8 mouse cellular contexts compared by ENCODE assay signal in the genomic region with DNA sequence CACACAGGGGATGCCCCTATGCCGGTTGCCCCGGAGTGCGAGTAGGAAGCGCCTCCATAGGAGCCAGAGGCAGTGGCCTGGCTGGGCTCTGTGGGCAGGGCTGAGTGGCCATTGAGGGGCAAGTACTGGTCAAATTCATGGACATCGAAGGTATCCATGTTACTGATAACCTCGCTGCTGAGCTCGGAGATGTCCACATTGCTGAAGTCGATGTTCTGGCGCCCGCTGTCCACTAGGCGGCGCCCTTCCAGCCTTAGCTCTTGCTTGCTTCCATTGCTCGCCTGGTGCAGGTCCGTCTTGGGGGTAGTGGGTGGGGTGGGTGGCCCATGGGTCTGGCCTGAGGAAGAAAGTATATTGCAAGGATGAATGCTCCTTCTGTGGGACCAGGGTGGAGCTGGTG. TPM values are rescaled to one million over a fixed set of nuclear protein-coding genes. Genes with fewer than 3 reads are reported as not detected.
DNase-seq lines count a peak whose midpoint lies in the region; ATAC-seq lines count a peak whose summit lies in the region.

No protein-coding gene starts in this region.

- peaks cover 6% of the 10 kb centered on the region for H3K4me1 ChIP-seq in intestine, embryonic 14.5 days (replicated peaks; ENCODE audit: control insufficient read depth, insufficient read depth, low read length)
- peaks cover 19% of the 10 kb centered on the region for H3K4me1 ChIP-seq in intestine, embryonic 16.5 days (ENCODE audit: control insufficient read depth, insufficient read depth, low read length)
- H3K4me1 ChIP-seq in forebrain, embryonic 15.5 days = peaks cover 75% of the 10 kb centered on the region
- H3K4me1 ChIP-seq in intestine, embryonic 15.5 days (replicated peaks) = peaks cover 14% of the 10 kb centered on the region
- H3K4me1 ChIP-seq in midbrain, embryonic 14.5 days (ENCODE audit: control insufficient read depth, insufficient read depth, low read length) = peaks cover 29% of the 10 kb centered on the region

- H3K4me3 ChIP-seq in intestine, embryonic 14.5 days (ENCODE audit: low read depth, low read length) = no peak overlapping the region
- H3K4me3 ChIP-seq in intestine, embryonic 16.5 days (ENCODE audit: low read length) = no peak overlapping the region
- H3K4me3 ChIP-seq in forebrain, embryonic 15.5 days = peak overlapping the region; percentile 44
- no peak overlapping the region for H3K4me3 ChIP-seq in intestine, embryonic 15.5 days (replicated peaks)
- no peak overlapping the region for H3K4me3 ChIP-seq in midbrain, embryonic 14.5 days (replicated peaks; ENCODE audit: low read depth, low read length)

- ATAC-seq in intestine, embryonic 14.5 days (replicated peaks; ENCODE audit: low FRiP score, low TSS enrichment, low read depth) = no peak
- ATAC-seq in intestine, embryonic 16.5 days = no peak
- peak; percentile 26; the same call in 1 of the 2 replicates for ATAC-seq in forebrain, embryonic 15.5 days (replicated peaks)
- ATAC-seq in intestine, embryonic 15.5 days = no peak
- no peak for ATAC-seq in midbrain, embryonic 14.5 days (ENCODE audit: low FRiP score, low TSS enrichment)

- intact Hi-C loops in left cerebral cortex, postnatal 36 days (cut with DNase I) = loop anchor here (2.0 to 5.0 kb wide), 3 partner anchors 60 to 129 kb away; no protein-coding TSS in a partner anchor

- H3K27me3 ChIP-seq in intestine, embryonic 14.5 days (replicated peaks; ENCODE audit: control insufficient read depth, insufficient read depth, low read length) = peaks cover 18% of the 10 kb centered on the region
- H3K27me3 ChIP-seq in intestine, embryonic 16.5 days (replicated peaks; ENCODE audit: control insufficient read depth, insufficient read depth, low read length) = peaks cover 26% of the 10 kb centered on the region
- H3K27me3 ChIP-seq in forebrain, embryonic 15.5 days = 0 out of 2 replicates have a peak, but pooled peaks cover 3% of the 10 kb centered on the region
- peaks cover 24% of the 10 kb centered on the region for H3K27me3 ChIP-seq in intestine, embryonic 15.5 days (replicated peaks)
- peaks cover 40% of the 10 kb centered on the region for H3K27me3 ChIP-seq in midbrain, embryonic 14.5 days (ENCODE audit: control insufficient read depth, insufficient read depth, low read length)

- WGBS in intestine, embryonic 14.5 days = 30% methylated on average over 14 of the region's 14 CpGs
- WGBS in intestine, embryonic 16.5 days = 27% methylated on average over 14 of the region's 14 CpGs
- 22% methylated on average over 14 of the region's 14 CpGs for WGBS in forebrain, embryonic 15.5 days
- 31% methylated on average over 14 of the region's 14 CpGs for WGBS in intestine, embryonic 15.5 days
- 20% methylated on average over 14 of the region's 14 CpGs for WGBS in midbrain, embryonic 14.5 days

- H3K9ac ChIP-seq in intestine, embryonic 14.5 days (ENCODE audit: low read length) = no peak overlapping the region
- no peak overlapping the region; the same call in 1 of the 2 replicates for H3K9ac ChIP-seq in intestine, embryonic 16.5 days (ENCODE audit: low read depth, low read length)
- H3K9ac ChIP-seq in forebrain, embryonic 15.5 days (replicated peaks) = peak overlapping the region; percentile 53
- H3K9ac ChIP-seq in intestine, embryonic 15.5 days = no peak overlapping the region
- no peak overlapping the region for H3K9ac ChIP-seq in midbrain, embryonic 14.5 days (replicated peaks; ENCODE audit: low read length)

- peak overlapping the region; percentile 20; the same call in 1 of the 2 replicates for H3K4me2 ChIP-seq in intestine, embryonic 14.5 days (ENCODE audit: low read length)
- H3K4me2 ChIP-seq in intestine, embryonic 16.5 days (ENCODE audit: low read depth, low read length) = no peak overlapping the region
- H3K4me2 ChIP-seq in forebrain, embryonic 15.5 days (replicated peaks) = peak overlapping the region; percentile 74
- H3K4me2 ChIP-seq in intestine, embryonic 15.5 days (replicated peaks) = peak overlapping the region; percentile 32
- H3K4me2 ChIP-seq in midbrain, embryonic 14.5 days (ENCODE audit: low read length) = peak overlapping the region; percentile 87

- no peaks in the 10 kb centered on the region for H3K36me3 ChIP-seq in intestine, embryonic 14.5 days (ENCODE audit: control insufficient read depth, insufficient read depth, low read length)
- no peaks in the 10 kb centered on the region for H3K36me3 ChIP-seq in intestine, embryonic 16.5 days (ENCODE audit: control insufficient read depth, insufficient read depth, low read length)
- no peaks in the 10 kb centered on the region for H3K36me3 ChIP-seq in forebrain, embryonic 15.5 days
- no peaks in the 10 kb centered on the region for H3K36me3 ChIP-seq in intestine, embryonic 15.5 days
- no peaks in the 10 kb centered on the region for H3K36me3 ChIP-seq in midbrain, embryonic 14.5 days (ENCODE audit: control insufficient read depth, insufficient read depth, low read length)

- H3K27ac ChIP-seq in intestine, embryonic 14.5 days (ENCODE audit: low read depth) = no peak overlapping the region
- no peak overlapping the region for H3K27ac ChIP-seq in intestine, embryonic 16.5 days (ENCODE audit: low read length)
- peak overlapping the region; percentile 71 for H3K27ac ChIP-seq in forebrain, embryonic 15.5 days (replicated peaks)
- H3K27ac ChIP-seq in intestine, embryonic 15.5 days = no peak overlapping the region
- H3K27ac ChIP-seq in midbrain, embryonic 14.5 days (replicated peaks; ENCODE audit: low read depth, low read length) = no peak overlapping the region

- DNase-seq in intestine, embryonic 14.5 days (ENCODE audit: low spot score) = peak; percentile 84
- peak; percentile 33 for DNase-seq in cerebellum, adult 11-12 months
- peak; percentile 82 to 85 for DNase-seq in left cerebral cortex, postnatal 36 days (ENCODE audit: low spot score in 2 of 2)
- peak; percentile 84 for DNase-seq in midbrain, embryonic 14.5 days
- DNase-seq in spleen, postnatal 14 days (ENCODE audit: low spot score in 2 of 2) = peak; percentile 34 to 56

- no peaks in the 10 kb centered on the region for H3K9me3 ChIP-seq in intestine, embryonic 14.5 days (ENCODE audit: control insufficient read depth, low read length)
- H3K9me3 ChIP-seq in intestine, embryonic 16.5 days (ENCODE audit: control insufficient read depth, low read length) = no peaks in the 10 kb centered on the region
- no peaks in the 10 kb centered on the region for H3K9me3 ChIP-seq in forebrain, embryonic 15.5 days
- no peaks in the 10 kb centered on the region for H3K9me3 ChIP-seq in intestine, embryonic 15.5 days
- H3K9me3 ChIP-seq in midbrain, embryonic 14.5 days (ENCODE audit: control insufficient read depth, low read length) = no peaks in the 10 kb centered on the region

RNA-seq across cellular contexts. Expression of gene Sox8, which starts 2.7 kb away (rescaled TPM):
- polyA plus RNA-seq in intestine, embryonic 14.5 days (2014; fragmentation: Nextera tagmentation; extraction: Ambion mirVana) = 9.1 and 9.4 TPM in 2 replicates
- 3.6 and 4.3 TPM in 2 replicates for polyA plus RNA-seq in intestine, embryonic 16.5 days (2015; fragmentation: Nextera tagmentation; extraction: Ambion mirVana)
- polyA plus RNA-seq in forebrain, embryonic 15.5 days (2015; fragmentation: Nextera tagmentation; extraction: Ambion mirVana) = 24.0 and 26.9 TPM in 2 replicates
- 5.8 and 6.1 TPM in 2 replicates for polyA plus RNA-seq in intestine, embryonic 15.5 days (2015; fragmentation: Nextera tagmentation; extraction: Ambion mirVana)
- 10 to 100 TPM; 42.8 to 65.3 TPM for total RNA-seq in left cerebral cortex, postnatal 36 days (2021)
- polyA plus RNA-seq in midbrain, embryonic 14.5 days (2014; fragmentation: Nextera tagmentation; extraction: Ambion mirVana) = 8.0 and 13.5 TPM in 2 replicates

RNA-seq across cellular contexts. Expression of gene Lmf1, which starts 11.1 kb away (rescaled TPM):
- polyA plus RNA-seq in intestine, embryonic 14.5 days (2014; fragmentation: Nextera tagmentation; extraction: Ambion mirVana) = 31.3 and 33.5 TPM in 2 replicates
- polyA plus RNA-seq in intestine, embryonic 16.5 days (2015; fragmentation: Nextera tagmentation; extraction: Ambion mirVana) = 39.1 and 40.6 TPM in 2 replicates
- polyA plus RNA-seq in forebrain, embryonic 15.5 days (2015; fragmentation: Nextera tagmentation; extraction: Ambion mirVana) = 17.0 and 18.1 TPM in 2 replicates
- 33.0 and 35.9 TPM in 2 replicates for polyA plus RNA-seq in intestine, embryonic 15.5 days (2015; fragmentation: Nextera tagmentation; extraction: Ambion mirVana)
- 10 to 100 TPM; 22.1 to 26.7 TPM for total RNA-seq in left cerebral cortex, postnatal 36 days (2021)
- polyA plus RNA-seq in midbrain, embryonic 14.5 days (2014; fragmentation: Nextera tagmentation; extraction: Ambion mirVana) = 19.5 and 20.8 TPM in 2 replicates

Comparison
In these comparisons a context has a peak if more than half of its experiments do, and no peak if none do; other contexts are left out.
1. DNase-seq: peak in every context shown above with its lines; median percentile 84 in intestine, embryonic 14.5 days; 84 in midbrain, embryonic 14.5 days; 84 in left cerebral cortex, postnatal 36 days; 45 in spleen, postnatal 14 days; 33 in cerebellum, adult 11-12 months.